Mouse (Mus musculus) lung, embryonic 14.5 days (tissue): ENCODE results near the gene Megf11. TPM values are rescaled to one million over a fixed set of nuclear protein-coding genes. Genes with fewer than 3 reads are reported as not detected.

Source experiments
- ATAC-seq: fragments of 200-750 bp; cut with Nextera tagmentation; 2 replicates; pipeline ENCODE4 v1.8.0; 2017; ENCODE audit warnings: mild to moderate bottlenecking, moderate TSS enrichment, moderate library complexity; ENCODE audit not compliant: insufficient read depth
- DNase-seq: peaks from one replicate; pipeline ENCODE4 v3.0.0-alpha.2; 2015
- H3K27ac ChIP-seq: fragments of 300-500 bp; sonication (generic); 2 replicates; pipeline ENCODE4 v1.5.1; 2014; ENCODE audit warnings: low read depth, mild to moderate bottlenecking, moderate library complexity
- H3K27me3 ChIP-seq: fragments of 300-500 bp; sonication (generic); 2 replicates; pipeline ENCODE4 v1.6.1; 2014; ENCODE audit warnings: low read length, control low read depth; ENCODE audit not compliant: insufficient read depth
- H3K36me3 ChIP-seq: fragments of 300-500 bp; sonication (generic); 2 replicates; pipeline ENCODE4 v1.6.1; 2014; ENCODE audit warnings: control low read depth; ENCODE audit not compliant: insufficient read depth
- H3K4me1 ChIP-seq: fragments of 300-500 bp; sonication (generic); 2 replicates; pipeline ENCODE4 v1.6.1; 2014; ENCODE audit warnings: antibody characterized with exemption, control low read depth; ENCODE audit not compliant: insufficient read depth
- H3K4me2 ChIP-seq: fragments of 300-500 bp; sonication (generic); 2 replicates; pipeline ENCODE4 v1.6.1; 2014; ENCODE audit warnings: mild to moderate bottlenecking
- H3K4me3 ChIP-seq: fragments of 300-500 bp; sonication (generic); 2 replicates; pipeline ENCODE4 v1.5.1; 2014; ENCODE audit warnings: low read depth, low read length
- H3K9ac ChIP-seq: fragments of 300-500 bp; sonication (generic); 2 replicates; pipeline ENCODE4 v1.6.1; 2014
- H3K9me3 ChIP-seq: fragments of 300-500 bp; sonication (generic); 2 replicates; pipeline ENCODE4 v1.6.1; 2016; ENCODE audit warnings: low read depth, low read length, control low read depth
- CTCF ChIP-seq: IDR thresholded peaks from 2 replicates; pipeline ENCODE4 v1.5.1; 2016; ENCODE audit warnings: antibody characterized with exemption, low read depth
- WGBS: fragments of 180-500 bp; shearing (Covaris S2); extraction: QIAGEN DNeasy Blood & Tissue Kit; methylation state at CpG from one replicate; pipeline ENCODE4 v1.1.7; 2014; 5-methylcytosine and 5-hydroxymethylcytosine counted together
- polyA plus RNA-seq: library from polyadenylated mRNA; unstranded; fragments of >200 nt; fragmentation: Nextera tagmentation; extraction: Ambion mirVana; gene quantifications from 2 replicates; pipeline ENCODE4 v1.2.1, GENCODE M21; 2014

Megf11 gene
- polyA plus RNA-seq, 1 experiment from 2014 or later, result 1.6 TPM

- DNase-seq (no peak), ATAC-seq (no peak)
- 93% methylated on average over 7 of the region's 7 CpGs for WGBS
- no peaks in the 10 kb centered on the region for H3K36me3 ChIP-seq
- no peak overlapping the region for H3K4me2 ChIP-seq
- no peak overlapping the region for H3K4me3 ChIP-seq
- H3K4me1 ChIP-seq, result no peaks in the 10 kb centered on the region
- H3K27ac ChIP-seq, result no peak overlapping the region
- no peaks in the 10 kb centered on the region for H3K9me3 ChIP-seq
- H3K27me3 ChIP-seq, result no peaks in the 10 kb centered on the region
- no peak for TF ChIP-seq CTCF
- no peak overlapping the region for H3K9ac ChIP-seq
These were observed 172.6 kb downstream of the Megf11 start for GRCm38 (mm10) chr9:64557846-64558530.

GRCm38 (mm10) chr9:64564315-64564767 is 178.9 kb downstream of the Megf11 start:
- DNase-seq (no peak), ATAC-seq (no peak)
- Histone ChIP-seq H3K36me3 (no peaks in the 10 kb centered on the region), H3K27ac (no peak overlapping the region), H3K4me3 (no peak overlapping the region), H3K27me3 (no peaks in the 10 kb centered on the region), H3K4me2 (no peak overlapping the region), H3K4me1 (no peaks in the 10 kb centered on the region), H3K9me3 (no peaks in the 10 kb centered on the region), H3K9ac (no peak overlapping the region)
- no peak for TF ChIP-seq CTCF
- WGBS, result 77% methylated on average over 5 of the region's 5 CpGs

GRCm38 (mm10) chr9:64565915-64566314 is 180.5 kb downstream of the Megf11 start:
- Histone ChIP-seq H3K36me3 (no peaks in the 10 kb centered on the region), H3K4me3 (no peak overlapping the region), H3K4me1 (no peaks in the 10 kb centered on the region), H3K27me3 (no peaks in the 10 kb centered on the region), H3K9me3 (no peaks in the 10 kb centered on the region), H3K27ac (no peak overlapping the region), H3K9ac (no peak overlapping the region), H3K4me2 (no peak overlapping the region)
- ATAC-seq (no peak), DNase-seq (no peak)
- no peak for TF ChIP-seq CTCF

- Histone ChIP-seq H3K4me2 (no peak overlapping the region), H3K4me3 (no peak overlapping the region), H3K27ac (no peak overlapping the region), H3K9me3 (no peaks in the 10 kb centered on the region), H3K36me3 (no peaks in the 10 kb centered on the region), H3K27me3 (no peaks in the 10 kb centered on the region), H3K9ac (no peak overlapping the region), H3K4me1 (no peaks in the 10 kb centered on the region)
- 42% methylated on average over 2 of the region's 2 CpGs for WGBS
- DNase-seq (no peak), ATAC-seq (no peak)
- no peak for TF ChIP-seq CTCF
These were observed 180.9 kb downstream of the Megf11 start for GRCm38 (mm10) chr9:64566376-64566775.

- no peak overlapping the region for H3K9ac ChIP-seq
- H3K4me2 ChIP-seq, result no peak overlapping the region
- no peaks in the 10 kb centered on the region for H3K9me3 ChIP-seq
- no peak for TF ChIP-seq CTCF
- DNase-seq (no peak), ATAC-seq (no peak)
- no peaks in the 10 kb centered on the region for H3K27me3 ChIP-seq
- H3K27ac ChIP-seq, result no peak overlapping the region
- no peak overlapping the region for H3K4me3 ChIP-seq
- no peaks in the 10 kb centered on the region for H3K4me1 ChIP-seq
- H3K36me3 ChIP-seq, result no peaks in the 10 kb centered on the region
- WGBS, result 62% methylated on average over 5 of the region's 5 CpGs
These were observed 182.1 kb downstream of the Megf11 start for GRCm38 (mm10) chr9:64567482-64567881.

GRCm38 (mm10) chr9:64568467-64569260 is 183.2 kb downstream of the Megf11 start:
- Histone ChIP-seq H3K4me3 (no peak overlapping the region), H3K27ac (no peak overlapping the region), H3K9me3 (no peaks in the 10 kb centered on the region), H3K4me2 (no peak overlapping the region), H3K36me3 (no peaks in the 10 kb centered on the region), H3K27me3 (no peaks in the 10 kb centered on the region), H3K4me1 (no peaks in the 10 kb centered on the region), H3K9ac (no peak overlapping the region)
- 41% methylated on average over 8 of the region's 8 CpGs for WGBS
- ATAC-seq (no peak), DNase-seq (no peak)
- no peak for TF ChIP-seq CTCF

GRCm38 (mm10) chr9:64570448-64570847 is 185.0 kb downstream of the Megf11 start:
- Histone ChIP-seq H3K4me2 (no peak overlapping the region), H3K4me3 (no peak overlapping the region), H3K9me3 (no peaks in the 10 kb centered on the region), H3K4me1 (no peaks in the 10 kb centered on the region), H3K9ac (no peak overlapping the region), H3K36me3 (no peaks in the 10 kb centered on the region), H3K27ac (no peak overlapping the region), H3K27me3 (no peaks in the 10 kb centered on the region)
- DNase-seq, result no peak
- WGBS, result 44% methylated on average over 4 of the region's 4 CpGs
- ATAC-seq, result no peak
- TF ChIP-seq CTCF, result no peak
